Mouse (Mus musculus) testis, postnatal 10 days (tissue): Measurements from ENCODE around the gene Pik3c2g.

ENCODE experiments used
- DNase-seq: peaks from one replicate; pipeline ENCODE4 v3.0.0; 2021; ENCODE audit warnings: low spot score

Gene Pik3c2g

DNA sequence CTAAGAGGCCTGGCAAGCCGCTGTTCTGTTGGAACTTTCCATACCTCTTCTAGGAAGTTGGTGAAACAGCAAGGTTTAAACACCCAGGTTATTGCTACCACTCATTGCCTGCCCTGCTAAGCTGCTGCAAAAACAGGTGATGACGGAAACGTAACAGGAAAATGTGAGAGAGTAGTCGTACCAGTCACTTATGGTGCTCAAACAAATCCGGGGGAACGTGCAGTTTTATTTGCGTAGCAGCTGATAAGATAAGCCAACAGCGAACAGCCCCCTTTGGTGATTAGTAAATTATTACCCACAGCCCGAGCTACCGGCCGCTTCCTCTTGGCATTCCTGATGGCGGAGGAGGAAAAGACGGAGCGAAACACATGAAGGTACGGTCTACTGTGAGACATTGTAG is at the start of gene Pik3c2g:
TSS of gene Pik3c2g (plus strand) at position 330 of the 400 bp plus-strand sequence.
- DNase-seq, result no peak

- DNase-seq, result no peak
These were observed 48.6 kb upstream of the Pik3c2g start for GRCm38 (mm10) chr6:139538469-139538868.

DNA sequence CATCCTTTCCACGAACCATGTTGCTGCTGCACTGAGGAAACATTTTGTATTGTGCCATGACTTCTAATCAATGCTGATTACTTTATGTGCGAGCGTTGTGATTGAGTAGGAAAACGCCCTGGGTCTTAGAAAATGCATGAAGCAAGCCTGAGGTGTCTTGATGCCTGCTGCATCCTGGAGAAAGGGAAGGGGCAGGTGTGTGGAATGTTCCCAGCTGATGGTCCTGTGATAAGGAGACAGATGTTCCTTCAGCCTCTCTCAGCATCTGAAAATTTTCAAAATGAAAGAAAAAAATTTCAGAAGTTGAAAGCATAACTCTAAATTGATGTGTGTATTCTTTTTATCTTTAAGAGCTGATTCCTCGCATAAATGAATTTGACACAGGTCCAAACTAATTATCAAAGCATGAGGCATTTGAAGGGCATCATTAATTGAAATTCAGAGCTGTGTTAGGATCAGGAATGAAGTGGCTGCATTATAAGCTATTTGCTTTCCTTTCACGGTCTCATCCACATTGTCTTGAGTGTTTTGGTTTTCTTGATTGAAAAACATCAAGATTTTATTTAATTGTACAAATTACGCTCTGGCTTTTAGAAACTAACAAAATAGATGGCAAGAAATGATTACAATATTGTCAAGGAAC is 31.4 kb upstream of the Pik3c2g start:
- no peak for DNase-seq

DNA sequence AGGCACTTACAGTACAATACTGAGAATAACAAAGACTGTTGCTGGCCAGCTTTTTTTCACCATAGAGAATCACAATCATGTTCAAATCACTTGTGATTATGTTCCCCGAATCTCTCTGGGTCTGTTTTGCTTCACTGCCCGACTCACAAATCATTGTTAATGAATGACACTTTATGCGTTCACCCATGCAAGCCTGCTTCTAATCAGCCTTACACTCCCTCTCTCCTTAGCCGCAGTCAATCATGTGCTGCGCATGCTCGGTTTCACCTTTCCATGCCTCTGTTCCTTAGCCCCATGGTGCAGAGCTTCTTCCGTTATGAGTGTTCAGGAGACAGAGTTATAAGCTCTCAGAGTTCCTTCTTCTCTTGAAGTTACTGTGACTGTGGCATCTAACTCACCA is 17.8 kb upstream of the Pik3c2g start:
- no peak for DNase-seq

DNA sequence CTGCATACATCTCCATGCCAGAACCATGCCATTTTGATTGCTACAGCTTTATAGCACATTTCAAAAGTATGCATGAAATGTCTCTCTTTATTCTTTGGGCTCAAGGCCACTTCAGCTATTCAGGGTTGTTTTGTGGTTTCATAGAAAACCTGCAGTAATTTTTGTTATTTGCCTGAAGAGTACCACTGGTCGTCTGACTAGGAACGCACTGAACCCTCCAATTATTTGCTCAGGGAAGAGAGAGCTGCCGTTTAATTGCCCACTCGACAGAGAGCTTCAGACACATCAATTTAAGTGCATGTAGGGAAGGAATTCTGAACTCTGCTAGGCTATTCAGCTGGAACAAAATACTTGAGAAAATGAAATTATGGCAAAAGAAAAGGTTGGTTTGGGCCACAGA is 11.2 kb upstream of the Pik3c2g start:
- DNase-seq, result no peak

DNA sequence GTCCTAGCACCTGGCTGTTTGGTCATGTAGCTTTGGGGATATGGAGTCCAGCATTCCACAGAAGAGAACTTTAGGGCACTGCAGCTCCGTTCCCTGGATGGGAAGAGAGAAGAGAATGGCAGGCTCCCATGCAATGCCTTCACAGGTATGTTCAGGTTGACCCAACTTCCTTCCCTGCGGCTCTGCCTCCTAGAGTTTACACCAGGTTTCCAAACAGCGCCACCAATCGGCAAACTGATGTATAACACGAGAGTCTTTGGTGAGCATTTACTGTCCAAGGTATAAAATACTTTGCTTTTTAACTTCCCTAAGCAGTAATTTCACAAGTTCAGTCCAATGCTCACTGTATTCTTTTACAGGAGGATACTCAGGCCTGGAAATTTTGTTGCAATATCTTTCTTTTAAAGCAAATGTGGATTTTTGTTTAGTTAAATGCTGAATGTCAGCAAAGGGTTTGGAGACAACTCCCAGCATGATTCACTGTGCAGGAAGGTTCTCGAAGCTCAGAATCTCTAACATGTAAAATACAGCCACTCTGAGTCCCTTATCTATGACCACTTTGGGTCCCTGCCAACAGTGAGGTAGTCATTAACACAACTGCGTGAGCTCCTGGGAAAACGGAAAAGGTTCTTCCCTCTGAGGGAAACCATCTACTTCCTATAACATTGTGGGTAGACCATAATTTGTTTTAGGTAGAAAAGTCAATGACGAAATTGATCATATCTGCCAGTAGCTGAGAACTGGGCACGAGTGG is 10.6 kb upstream of the Pik3c2g start:
- DNase-seq, result peak; percentile 50

DNA sequence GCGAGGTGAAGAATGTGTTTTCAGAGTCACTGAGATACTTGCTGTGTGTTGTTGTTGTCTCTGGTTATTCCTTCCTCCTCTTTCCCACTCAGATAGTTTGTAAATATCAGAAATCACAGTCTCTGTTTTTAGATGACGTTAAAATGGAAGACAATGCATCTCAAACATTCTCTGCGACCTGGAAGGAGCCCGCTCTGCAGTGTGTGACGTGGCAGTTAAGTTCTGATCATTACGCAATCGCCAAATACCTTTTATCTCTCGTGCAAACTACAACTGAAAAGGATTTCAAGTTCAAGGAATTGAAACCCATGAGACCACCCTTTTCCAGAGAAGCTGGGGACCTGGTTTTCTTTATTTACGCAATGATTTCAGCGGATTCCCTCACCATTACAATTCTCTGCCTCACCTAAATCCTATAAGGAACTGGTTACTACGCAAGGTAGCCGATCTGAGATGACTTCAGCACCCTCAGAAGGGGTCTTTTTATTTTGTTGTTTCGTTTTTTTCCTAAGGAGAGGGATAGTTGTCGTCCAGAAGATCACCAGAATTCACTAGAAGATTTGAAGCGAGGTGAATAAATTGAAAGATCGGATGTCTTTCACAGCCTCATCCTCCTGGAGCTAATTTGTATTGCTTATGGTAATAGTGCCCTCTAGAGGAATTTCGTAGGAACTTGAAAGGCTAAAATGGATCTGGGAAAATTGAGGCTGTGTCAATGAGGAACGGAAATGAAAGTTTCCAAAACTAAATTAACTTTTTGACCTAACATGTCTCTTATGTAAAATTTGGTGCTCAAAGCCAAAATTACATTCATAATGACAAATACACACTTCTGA is 9.8 kb upstream of the Pik3c2g start:
- DNase-seq, result no peak

DNA sequence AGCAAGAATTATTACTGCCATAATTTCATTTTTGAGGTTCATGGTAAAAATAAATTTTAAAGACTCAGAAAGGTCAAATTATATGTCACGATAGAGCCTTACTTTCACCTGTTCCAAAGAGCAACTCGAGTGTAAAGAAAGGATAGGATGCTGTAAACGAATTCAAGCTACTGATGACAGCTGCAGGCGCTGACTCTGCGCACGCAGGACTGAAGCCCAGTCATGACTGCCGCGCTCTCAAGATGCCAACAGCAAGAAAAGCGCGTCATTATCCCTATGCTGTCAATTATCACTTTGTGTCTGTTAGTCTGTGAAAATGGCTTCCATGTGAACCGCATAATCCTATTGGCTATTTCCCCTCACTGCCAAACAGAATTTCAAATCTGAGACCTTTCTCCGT is 457 bp downstream of the Pik3c2g start:
- DNase-seq, result no peak

GRCm38 (mm10) chr6:139588409-139588808 is 1.4 kb downstream of the Pik3c2g start:
- no peak for DNase-seq

DNA sequence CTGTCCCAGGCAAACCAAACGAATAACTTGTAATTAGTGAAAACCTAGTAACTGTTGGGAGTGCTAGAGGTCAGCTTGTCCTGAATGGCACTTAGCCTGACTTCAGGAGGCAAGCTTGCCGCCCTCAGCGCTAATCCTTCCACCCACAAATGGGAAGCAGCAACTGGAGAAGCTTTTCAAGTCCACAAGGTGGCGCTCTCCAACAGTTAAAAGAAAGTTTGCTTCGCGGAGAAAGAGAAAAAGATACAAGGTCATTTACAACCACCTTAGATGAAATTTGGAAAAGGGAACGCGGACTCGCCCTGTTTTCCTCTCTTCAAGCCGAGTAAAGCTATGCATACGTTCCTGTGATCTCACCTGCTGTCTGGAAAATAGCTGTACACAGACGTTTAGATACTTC is 2.3 kb downstream of the Pik3c2g start:
- peak; percentile 71 for DNase-seq

DNA sequence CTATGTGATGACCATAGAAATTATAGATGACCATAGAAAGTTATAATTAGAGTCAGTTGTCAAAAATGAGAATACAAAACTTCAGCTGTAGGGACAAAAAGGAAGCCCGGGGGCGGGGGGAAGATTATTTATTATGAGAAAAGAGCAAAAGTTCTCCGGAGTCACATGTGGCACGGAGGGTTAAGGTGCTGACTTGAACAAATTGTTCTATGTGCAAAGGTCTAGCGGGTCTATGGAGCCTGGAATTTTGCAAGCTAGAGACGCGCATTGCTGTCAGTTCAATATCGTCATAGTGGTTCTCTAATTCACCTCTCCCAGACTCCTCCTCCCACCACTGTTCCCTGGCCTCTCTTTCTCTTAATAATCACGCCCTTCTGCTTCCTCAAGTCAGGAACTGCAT is 2.8 kb downstream of the Pik3c2g start:
- no peak for DNase-seq

DNA sequence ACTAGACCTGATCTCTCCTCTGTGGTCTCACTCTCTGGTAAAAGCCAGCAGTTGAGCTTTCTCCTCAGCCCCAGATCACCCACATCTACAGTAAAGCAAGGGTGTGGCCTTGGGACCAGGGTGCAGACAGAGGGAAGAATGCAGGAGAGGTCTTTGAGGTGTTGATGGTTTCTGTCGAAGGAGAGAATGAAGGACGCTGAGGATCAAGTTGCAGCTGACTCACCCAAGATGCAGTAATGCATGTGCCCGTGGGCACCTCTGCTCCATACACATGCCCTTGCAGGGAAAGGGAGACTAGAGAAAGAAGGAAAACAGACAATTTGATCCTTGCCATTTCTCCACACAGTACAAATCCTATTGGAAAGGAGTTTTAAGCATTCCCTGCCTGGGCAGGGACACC is 5.1 kb downstream of the Pik3c2g start:
- DNase-seq, result no peak

DNA sequence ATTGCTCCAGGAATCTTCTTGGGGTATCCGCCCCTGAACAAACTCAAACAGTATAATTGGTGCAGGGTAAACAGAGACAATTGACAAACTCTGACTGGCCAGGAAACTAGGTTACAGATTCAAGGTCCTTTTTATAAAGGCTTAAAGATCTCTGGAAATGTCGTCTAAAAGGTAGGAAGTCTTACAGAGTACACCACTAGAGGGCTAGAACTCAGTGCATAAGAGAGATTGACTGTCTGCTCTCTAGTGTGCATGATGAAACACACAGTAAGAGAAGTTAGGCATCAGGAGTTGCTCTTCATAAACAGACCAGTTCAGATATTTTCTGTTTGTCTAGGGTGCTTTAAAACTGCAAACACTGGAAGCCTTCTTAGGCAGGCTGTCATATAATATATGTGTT is 9.4 kb downstream of the Pik3c2g start:
- no peak for DNase-seq

- no peak for DNase-seq
These were observed 12.2 kb downstream of the Pik3c2g start for GRCm38 (mm10) chr6:139599216-139599615.

DNA sequence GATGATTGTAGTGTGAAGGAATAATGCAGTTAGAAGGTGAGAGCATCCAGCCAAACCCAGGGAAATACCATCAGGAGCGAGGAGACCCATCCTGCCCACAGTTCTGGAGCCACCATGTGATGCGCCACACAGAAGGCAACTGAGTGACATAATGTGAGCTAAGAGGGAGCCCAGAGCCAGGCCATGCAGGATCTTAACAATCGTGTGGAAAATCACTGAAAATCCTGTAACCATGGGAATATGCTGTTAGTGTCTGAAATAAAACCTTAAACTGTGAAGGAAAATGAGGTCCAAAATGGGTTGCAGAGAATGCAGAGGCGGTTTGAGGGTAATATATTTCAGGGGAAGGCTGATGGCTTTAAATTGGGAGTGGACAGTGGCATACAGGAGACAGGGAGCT is 31.8 kb downstream of the Pik3c2g start:
- DNase-seq, result no peak

DNA sequence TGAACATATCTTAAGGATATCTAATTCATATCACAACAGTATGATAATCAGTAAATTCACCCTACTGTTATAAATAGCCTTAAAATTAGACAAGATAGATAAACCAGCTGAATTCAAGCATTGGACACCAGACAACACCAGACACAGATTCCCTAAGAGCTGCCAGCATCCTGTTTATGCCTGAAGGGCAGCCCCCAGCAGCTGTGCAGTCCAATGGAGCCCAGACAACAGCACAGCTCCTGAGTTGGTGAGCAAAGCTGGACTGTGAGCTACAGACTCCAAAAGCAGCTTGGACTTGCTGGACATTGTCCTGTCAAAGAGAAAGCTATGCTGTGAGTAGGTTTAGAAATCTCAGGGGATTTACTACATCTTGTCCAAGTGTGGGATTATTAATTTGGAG is 37.7 kb downstream of the Pik3c2g start:
- no peak for DNase-seq

DNA sequence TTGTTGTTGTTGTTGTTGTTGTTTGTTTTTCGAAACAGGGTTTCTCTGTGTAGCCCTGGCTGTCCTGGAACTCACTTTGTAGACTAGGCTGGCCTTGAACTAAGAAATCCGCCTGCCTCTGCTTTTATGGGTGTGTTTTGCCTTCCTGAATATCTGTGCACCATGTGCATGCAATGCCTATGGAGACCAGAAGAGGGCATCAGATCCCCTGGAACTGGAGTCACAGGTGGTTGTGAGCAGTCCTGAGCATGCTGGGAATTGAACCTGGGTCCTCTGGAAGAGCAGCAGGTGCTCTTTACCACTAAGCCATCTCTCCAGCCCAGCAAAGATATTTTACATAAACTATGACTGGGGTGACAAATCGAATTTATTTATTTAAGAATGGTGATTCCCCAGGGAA is 47.5 kb downstream of the Pik3c2g start:
- DNase-seq, result no peak

DNA sequence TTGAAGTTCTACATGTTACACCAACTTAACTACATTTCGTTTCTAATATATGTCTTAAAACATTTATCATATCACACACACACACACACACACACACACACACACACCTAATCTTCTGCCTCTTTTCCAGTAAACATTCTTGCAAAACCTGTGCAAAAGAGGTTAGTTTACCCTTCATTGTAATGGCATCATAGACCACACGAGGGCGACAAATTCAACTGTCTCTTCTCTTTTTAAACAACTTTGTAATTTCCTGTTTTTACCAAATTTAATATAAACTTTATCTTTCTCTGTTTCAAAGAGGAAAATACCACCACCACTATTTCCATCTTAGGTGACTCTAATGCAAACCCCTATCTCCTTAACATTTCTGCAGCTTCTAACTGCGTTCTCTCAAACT is 68.4 kb downstream of the Pik3c2g start:
- peak; percentile 67 for DNase-seq

GRCm38 (mm10) chr6:139662462-139662861 is 75.4 kb downstream of the Pik3c2g start:
- no peak for DNase-seq

DNA sequence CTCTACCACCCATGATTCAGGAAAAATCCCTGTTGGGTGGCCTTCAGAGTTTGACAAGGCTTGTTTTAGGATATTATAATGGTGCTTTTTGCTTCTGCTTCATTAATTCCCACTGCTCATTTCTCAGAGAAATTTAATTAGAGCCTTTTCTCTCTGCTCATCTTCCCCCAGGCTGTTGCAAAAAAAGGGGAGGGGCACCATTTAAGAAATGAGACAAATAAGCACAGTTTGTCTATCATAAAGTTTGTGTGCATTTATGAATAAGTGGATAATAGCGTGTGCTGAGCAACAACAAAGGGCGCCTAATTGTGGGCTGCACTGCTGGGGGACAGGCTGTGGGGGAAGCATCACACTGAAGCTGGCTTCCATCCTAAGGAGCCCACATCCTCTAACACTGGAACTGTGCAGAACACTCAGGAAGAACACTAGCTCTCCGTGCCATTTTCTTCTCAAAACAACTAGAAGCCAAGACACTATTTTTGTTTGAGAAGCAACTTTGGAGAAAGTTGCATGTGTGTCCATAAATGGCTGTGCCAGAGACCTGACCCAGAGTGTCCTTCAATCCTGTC is 131.5 kb downstream of the Pik3c2g start:
- no peak for DNase-seq

DNA sequence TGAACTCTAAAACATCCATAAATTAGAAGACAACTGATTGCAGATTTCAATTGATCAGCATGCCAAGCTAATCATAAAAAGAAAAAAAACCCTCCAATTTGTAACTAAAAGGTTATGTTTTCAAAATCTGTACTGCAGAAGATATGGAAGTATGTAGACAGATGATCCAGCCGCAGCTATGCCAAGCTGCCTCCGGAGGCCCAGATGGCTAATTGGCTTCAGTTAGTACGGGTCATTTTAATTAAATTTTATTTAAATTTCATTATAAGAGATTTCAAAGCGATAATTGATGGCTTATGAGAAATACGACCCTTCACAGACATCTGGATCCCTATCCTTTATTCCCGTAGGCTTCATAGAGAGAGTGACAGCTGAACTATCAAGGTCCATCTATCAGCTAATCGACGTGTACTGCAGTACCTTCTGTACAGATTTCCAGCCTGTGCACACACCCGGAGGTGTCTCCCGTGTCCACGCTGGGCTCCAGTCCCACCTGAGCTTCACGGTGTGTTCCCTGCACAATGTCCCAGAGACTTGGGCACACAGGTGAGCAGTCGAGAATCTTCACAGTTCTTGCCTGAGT is 132.7 kb downstream of the Pik3c2g start:
- DNase-seq, result no peak
